Mouse (Mus musculus) lung, postnatal 10 days (tissue): ENCODE measurements around the gene Daam2.
A peak's percentile ranks its signal among the peaks of the same experiment; 100 is the strongest.

Experiments used
- DNase-seq: peaks from one replicate; pipeline ENCODE4 v3.0.0; 2021

Gene Daam2

DNA sequence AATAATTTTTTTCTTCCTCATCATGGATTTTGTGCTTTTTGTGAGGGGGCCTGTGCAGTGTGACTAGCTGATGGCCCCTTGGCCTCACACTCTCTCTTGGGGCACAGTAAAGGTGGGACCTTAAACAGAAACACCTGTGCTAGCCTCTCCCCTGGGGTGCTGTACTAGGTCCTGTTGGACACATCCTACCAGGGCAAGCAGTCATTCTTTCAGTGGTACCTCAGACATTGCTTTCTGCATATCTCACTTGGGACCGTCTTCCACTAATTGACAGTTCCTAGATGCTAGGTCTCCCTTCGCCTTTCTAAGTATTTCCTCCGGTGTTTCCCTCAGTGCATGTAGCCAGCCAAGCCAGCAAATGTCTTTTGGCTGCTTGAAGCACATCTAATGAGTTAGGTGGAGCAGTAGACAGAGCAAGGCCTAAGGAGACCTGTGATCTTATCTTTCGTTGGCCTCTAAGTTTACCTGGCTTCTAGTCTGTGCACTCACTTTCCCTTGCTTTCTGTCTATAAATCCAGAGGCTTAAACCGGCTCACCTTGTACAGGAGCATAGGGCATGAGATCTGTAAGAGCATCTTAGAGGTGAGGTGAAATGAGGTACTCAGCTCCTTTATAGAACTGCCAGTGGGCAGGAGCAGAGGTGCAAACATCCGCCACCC lies 134.5 kb downstream of the Daam2 start:
- no peak for DNase-seq

- peak; percentile 61 for DNase-seq
These were observed 135.3 kb downstream of the Daam2 start for GRCm38 (mm10) chr17:49428751-49429415.

GRCm38 (mm10) chr17:49428239-49428688 lies 135.9 kb downstream of the Daam2 start, which contains the start of gene Mocs1:
Gene Mocs1 (plus strand): TSS chr17:49428362.
- DNase-seq = peak; percentile 99

GRCm38 (mm10) chr17:49427631-49428238 lies 136.4 kb downstream of the Daam2 start:
- no peak for DNase-seq

GRCm38 (mm10) chr17:49423872-49424271 lies 140.3 kb downstream of the Daam2 start:
- no peak for DNase-seq

GRCm38 (mm10) chr17:49423067-49423325 lies 141.1 kb downstream of the Daam2 start:
- no peak for DNase-seq

- no peak for DNase-seq
These were observed 141.7 kb downstream of the Daam2 start for GRCm38 (mm10) chr17:49422286-49423066.

GRCm38 (mm10) chr17:49419813-49420212 lies 144.3 kb downstream of the Daam2 start:
- DNase-seq = no peak

- no peak for DNase-seq
These were observed 147.9 kb downstream of the Daam2 start for GRCm38 (mm10) chr17:49416228-49416627.

DNA sequence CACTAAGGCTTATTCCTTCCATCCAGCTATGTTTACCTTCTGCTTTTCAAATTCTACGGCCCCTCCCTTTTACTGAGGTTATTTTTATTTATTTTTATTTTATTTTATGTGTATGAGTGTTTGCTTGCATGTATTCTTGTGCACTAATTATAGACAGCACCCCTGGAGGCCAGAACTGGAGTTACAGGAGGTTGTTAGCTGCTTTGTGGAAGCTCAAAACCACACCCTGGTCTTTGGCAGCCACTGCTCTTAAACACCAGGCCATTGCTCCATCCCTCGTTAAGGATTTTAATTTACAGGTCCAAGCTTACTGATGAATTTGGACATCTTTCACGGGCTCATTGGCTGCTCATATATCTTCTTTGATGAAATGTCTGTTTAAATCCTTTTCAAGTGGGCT lies 150.6 kb downstream of the Daam2 start:
- DNase-seq = no peak

DNA sequence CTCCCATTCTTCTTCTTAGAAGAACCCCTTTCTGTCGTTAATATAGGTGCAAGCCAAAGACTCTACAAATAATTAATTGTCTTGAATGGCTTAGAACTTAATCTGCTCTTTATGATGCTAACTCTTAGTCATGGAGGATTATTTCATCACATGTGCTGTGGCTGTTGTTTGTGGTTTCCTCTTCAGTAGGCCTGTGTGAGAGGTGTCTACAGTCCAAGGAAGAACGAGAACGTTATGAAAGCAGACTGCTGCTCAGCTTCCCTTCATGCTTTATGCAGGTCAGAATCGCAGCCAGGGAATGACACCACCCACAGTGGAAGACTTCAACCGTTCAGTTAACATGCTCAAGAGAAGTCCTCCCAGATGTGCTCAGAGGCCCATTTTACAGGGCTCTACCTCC lies 151.2 kb downstream of the Daam2 start:
- no peak for DNase-seq
